Mouse (Mus musculus) layer of hippocampus, postnatal 10 days (tissue): ENCODE data around the gene Spag9. TPM values are rescaled to one million over a fixed set of nuclear protein-coding genes. Genes with fewer than 3 reads are reported as not detected.
A peak's percentile ranks its signal among the peaks of the same experiment; 100 is the strongest.

Experiments
- DNase-seq, 2 experiments: peaks; one replicate each; pipeline ENCODE4 v3.0.0; 2021; ENCODE audit warnings: low spot score in 2 of 2
- total RNA-seq, 2 experiments: library from RNA; stranded (reverse); gene quantifications; 2 replicates each; pipeline ENCODE4 v1.2.3; 2021

The Spag9 gene
- total RNA-seq, 2 experiments from 2014 or later: 231 to 243 TPM

- DNase-seq: peak; percentile 42 to 63
Observed at GRCm38 (mm10) chr11:94149509-94150259, 153.8 kb downstream of the Spag9 start.

- peak in 1 of 2 experiments; percentile 10 for DNase-seq
Observed at GRCm38 (mm10) chr11:94150519-94151470, 154.9 kb downstream of the Spag9 start.

- DNase-seq: no peak
Observed at GRCm38 (mm10) chr11:94154201-94154600, 158.3 kb downstream of the Spag9 start.

- no peak for DNase-seq
Observed at GRCm38 (mm10) chr11:94158521-94158920, 162.6 kb downstream of the Spag9 start.

- DNase-seq: peak; percentile 47 to 51
Observed at GRCm38 (mm10) chr11:94159066-94159880, 163.4 kb downstream of the Spag9 start.

- DNase-seq: no peak
Observed at GRCm38 (mm10) chr11:94159911-94160415, 164.1 kb downstream of the Spag9 start.

- peak; percentile 93 for DNase-seq
Observed at GRCm38 (mm10) chr11:94160443-94161266, 164.8 kb downstream of the Spag9 start.

- peak in 1 of 2 experiments; percentile 41 for DNase-seq
Observed at GRCm38 (mm10) chr11:94161267-94161646, 165.4 kb downstream of the Spag9 start.

- no peak for DNase-seq
Observed at GRCm38 (mm10) chr11:94161867-94162581, 166.1 kb downstream of the Spag9 start.

- no peak for DNase-seq
Observed at GRCm38 (mm10) chr11:94163005-94163767, 167.3 kb downstream of the Spag9 start.

GRCm38 (mm10) chr11:94165745-94166144 is 169.9 kb downstream of the Spag9 start:
- DNase-seq: no peak

GRCm38 (mm10) chr11:94168238-94168637 is 172.3 kb downstream of the Spag9 start:
- no peak for DNase-seq

GRCm38 (mm10) chr11:94169596-94169995 is 173.7 kb downstream of the Spag9 start:
- no peak for DNase-seq

GRCm38 (mm10) chr11:94171691-94172090 is 175.8 kb downstream of the Spag9 start:
- no peak for DNase-seq

- DNase-seq: no peak
Observed at GRCm38 (mm10) chr11:94172186-94172585, 176.3 kb downstream of the Spag9 start.

GRCm38 (mm10) chr11:94173726-94174146 is 177.8 kb downstream of the Spag9 start:
- DNase-seq: no peak

- no peak for DNase-seq
Observed at GRCm38 (mm10) chr11:94175288-94175687, 179.4 kb downstream of the Spag9 start.
